Mouse (Mus musculus) hindbrain, embryonic 16.5 days (tissue): ENCODE data around the gene Olfr112. TPM values are rescaled to one million over a fixed set of nuclear protein-coding genes. Genes with fewer than 3 reads are reported as not detected.
"Not testable (repeated sequence)": the region's sequence is repeated elsewhere in the genome, so short reads cannot be mapped to it uniquely, and the experiment has no call there.

Experiments
- ATAC-seq: fragments of 200-750 bp; cut with Nextera tagmentation; 2 replicates; pipeline ENCODE4 v1.8.0; 2017; ENCODE audit warnings: moderate TSS enrichment, moderate library complexity
- H3K27ac ChIP-seq: fragments of 300-500 bp; sonication (generic); 2 replicates; pipeline ENCODE4 v1.5.1; 2014; ENCODE audit warnings: low read depth, mild to moderate bottlenecking, control low read depth, low read length, moderate library complexity
- H3K27me3 ChIP-seq: fragments of 300-500 bp; sonication (generic); replicated peaks from 2 replicates; pipeline ENCODE4 v1.6.1; 2014; ENCODE audit warnings: low read length; ENCODE audit not compliant: control insufficient read depth, insufficient read depth
- H3K36me3 ChIP-seq: fragments of 300-500 bp; sonication (generic); 2 replicates; pipeline ENCODE4 v1.6.1; 2014; ENCODE audit warnings: mild to moderate bottlenecking, low read length, moderate library complexity, mixed read lengths; ENCODE audit not compliant: control insufficient read depth, insufficient read depth
- H3K4me1 ChIP-seq: fragments of 300-500 bp; sonication (generic); 2 replicates; pipeline ENCODE4 v1.6.1; 2014; ENCODE audit warnings: low read depth, low read length; ENCODE audit not compliant: control insufficient read depth, insufficient read depth
- H3K4me2 ChIP-seq: fragments of 300-500 bp; sonication (generic); 2 replicates; pipeline ENCODE4 v1.6.1; 2014; ENCODE audit warnings: mild to moderate bottlenecking, low read length, control low read depth, moderate library complexity
- H3K4me3 ChIP-seq: fragments of 300-500 bp; sonication (generic); 2 replicates; pipeline ENCODE4 v1.5.1; 2014; ENCODE audit warnings: mild to moderate bottlenecking, low read length, control low read depth, moderate library complexity
- H3K9ac ChIP-seq: fragments of 300-500 bp; sonication (generic); 2 replicates; pipeline ENCODE4 v1.6.1; 2014; ENCODE audit warnings: low read depth, mild to moderate bottlenecking, control low read depth, low read length, moderate library complexity
- H3K9me3 ChIP-seq: fragments of 300-500 bp; sonication (generic); 2 replicates; pipeline ENCODE4 v1.6.1; 2014; ENCODE audit warnings: mild to moderate bottlenecking, low read length, moderate library complexity; ENCODE audit not compliant: control insufficient read depth
- polyA plus RNA-seq: library from polyadenylated mRNA; unstranded; fragments of >200 nt; fragmentation: Nextera tagmentation; extraction: Ambion mirVana; gene quantifications from 2 replicates; pipeline ENCODE4 v1.2.1, GENCODE M21; 2015

Olfr112 gene
- polyA plus RNA-seq, 1 experiment from 2014 or later, result not detected

GRCm38 (mm10) chr17:37524612-37525011 lies 44.6 kb downstream of the Olfr112 start:
- ATAC-seq, H3K9me3 ChIP-seq, H3K4me1 ChIP-seq, H3K4me2 ChIP-seq, H3K27me3 ChIP-seq, H3K4me3 ChIP-seq, H3K9ac ChIP-seq, H3K36me3 ChIP-seq, H3K27ac ChIP-seq: not testable (repeated sequence)

Other genes starting within 250 kb of the Olfr112 start
- gene Olfr103, start 229.8 kb downstream of the Olfr112 start, polyA plus RNA-seq, result not detected in 2 replicates
- not detected in 2 replicates for gene Olfr104-ps, start 209.9 kb downstream of the Olfr112 start, polyA plus RNA-seq
- not detected in 2 replicates for gene Olfr105-ps, start 190.4 kb downstream of the Olfr112 start, polyA plus RNA-seq
- gene Olfr106-ps, start 179.1 kb downstream of the Olfr112 start, polyA plus RNA-seq, result not detected in 2 replicates
- not detected in 2 replicates for gene Olfr107, start 170.2 kb downstream of the Olfr112 start, polyA plus RNA-seq
- gene Olfr108, start 124.0 kb downstream of the Olfr112 start, polyA plus RNA-seq, result not detected in 2 replicates
- gene Olfr109, start 110.5 kb downstream of the Olfr112 start, polyA plus RNA-seq, result not detected in 2 replicates
- not detected in 2 replicates for gene H2-M2, start 85.9 kb downstream of the Olfr112 start, polyA plus RNA-seq
- not detected in 2 replicates for gene Olfr110, start 77.0 kb downstream of the Olfr112 start, polyA plus RNA-seq
- not detected in 2 replicates for gene Olfr111, start 61.4 kb downstream of the Olfr112 start, polyA plus RNA-seq
- not detected in 2 replicates for gene Olfr113, start 8.2 kb upstream of the Olfr112 start, polyA plus RNA-seq
- gene Olfr114, start 23.3 kb upstream of the Olfr112 start, polyA plus RNA-seq, result not detected in 2 replicates
- gene Olfr115, start 57.7 kb upstream of the Olfr112 start, polyA plus RNA-seq, result not detected in 2 replicates
- not detected in 2 replicates for gene Olfr116, start 57.7 kb upstream of the Olfr112 start, polyA plus RNA-seq
- gene Olfr117, start 94.3 kb upstream of the Olfr112 start, polyA plus RNA-seq, result not detected in 2 replicates
- gene Olfr118, start 97.5 kb upstream of the Olfr112 start, polyA plus RNA-seq, result not detected in 2 replicates
- gene Olfr119, start 127.1 kb upstream of the Olfr112 start, polyA plus RNA-seq, result not detected in 2 replicates
- not detected in 2 replicates for gene Olfr120, start 152.4 kb upstream of the Olfr112 start, polyA plus RNA-seq
- gene Olfr121, start 179.4 kb upstream of the Olfr112 start, polyA plus RNA-seq, result not detected in 2 replicates
- not detected in 2 replicates for gene Olfr122, start 199.2 kb upstream of the Olfr112 start, polyA plus RNA-seq
- not detected in 2 replicates for gene Olfr123, start 224.1 kb upstream of the Olfr112 start, polyA plus RNA-seq
- gene Olfr124, start 230.4 kb upstream of the Olfr112 start, polyA plus RNA-seq, result not detected in 2 replicates